Mouse (Mus musculus): Measurements from ENCODE around the gene Pnp2.
"Not testable (repeated sequence)": the region's sequence is repeated elsewhere in the genome, so short reads cannot be mapped to it uniquely, and the experiment has no call there.

Pnp2 gene

DNA sequence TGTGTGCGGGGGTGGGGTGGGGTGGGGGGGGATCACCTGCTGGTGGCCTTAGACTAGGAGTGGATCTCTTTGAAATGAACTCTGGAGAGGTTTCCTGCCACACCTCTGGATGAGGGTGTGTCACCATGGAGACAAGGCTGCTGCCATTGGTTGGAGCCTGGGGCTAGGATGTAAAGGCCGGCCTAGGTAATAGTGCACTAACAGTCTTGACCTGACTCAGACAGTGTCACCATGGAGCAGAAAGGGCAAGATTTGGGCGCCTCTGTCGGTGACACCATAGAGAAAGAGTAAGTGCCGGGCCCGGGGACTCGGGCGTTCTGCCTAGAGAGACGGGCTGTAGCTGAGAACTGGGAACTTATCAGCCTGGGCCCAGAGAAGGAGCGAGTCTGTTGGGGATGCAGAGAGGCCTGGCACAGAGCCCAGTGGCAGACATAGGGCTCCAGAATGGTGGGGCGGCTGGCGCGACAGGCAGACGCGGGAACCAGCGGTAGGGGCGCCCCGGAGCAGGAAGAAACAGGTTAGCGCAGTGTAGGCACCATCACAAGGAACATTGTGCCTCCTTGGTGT, at the start of gene Pnp2:
Pnp2 (plus strand) TSS at position 51 of the 567 bp plus-strand sequence.
- peak; percentile 23 for DNase-seq (ENCODE audit: low spot score)

DNA sequence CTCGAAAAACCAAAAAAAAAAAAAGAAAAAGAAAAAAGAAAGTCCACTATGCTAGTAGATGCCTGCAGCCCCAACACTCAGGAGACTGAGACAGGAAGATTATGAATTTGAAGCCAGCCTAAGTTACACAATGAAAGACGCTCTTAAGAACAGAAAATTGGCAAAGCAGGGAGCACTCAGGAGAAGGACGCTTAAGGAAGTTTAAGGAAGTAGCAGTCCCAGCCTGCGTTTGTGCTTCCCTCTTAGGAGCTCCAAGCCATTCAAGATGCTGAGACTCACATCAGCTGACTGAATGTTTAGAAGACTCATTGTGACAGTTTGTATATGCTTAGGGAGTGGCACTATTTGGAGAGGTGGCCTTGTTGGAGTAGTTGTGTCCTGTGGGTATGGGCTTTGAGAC, 47.7 kb upstream of the Pnp2 start:
- no peak for DNase-seq (ENCODE audit: low spot score)

DNA sequence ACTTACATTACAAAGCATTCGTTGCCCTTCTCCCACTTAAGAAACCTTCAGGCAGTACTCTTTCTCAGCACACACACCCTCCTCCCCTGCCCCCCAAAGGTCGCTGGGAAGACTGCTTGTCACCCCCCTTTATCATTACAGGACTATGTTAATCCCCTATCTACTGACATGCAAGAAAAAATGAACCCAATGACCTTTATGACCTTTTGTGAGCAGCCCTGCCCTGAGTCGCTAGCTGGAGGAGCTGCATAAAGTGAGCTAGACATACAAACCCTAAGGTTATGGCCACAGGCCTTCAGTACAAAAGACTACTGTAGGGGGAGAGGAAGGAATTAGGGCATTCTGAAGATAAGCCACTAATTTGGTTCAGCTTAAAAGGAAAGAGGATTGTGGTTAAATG, 44.4 kb upstream of the Pnp2 start:
- no peak for DNase-seq (ENCODE audit: low spot score)

DNA sequence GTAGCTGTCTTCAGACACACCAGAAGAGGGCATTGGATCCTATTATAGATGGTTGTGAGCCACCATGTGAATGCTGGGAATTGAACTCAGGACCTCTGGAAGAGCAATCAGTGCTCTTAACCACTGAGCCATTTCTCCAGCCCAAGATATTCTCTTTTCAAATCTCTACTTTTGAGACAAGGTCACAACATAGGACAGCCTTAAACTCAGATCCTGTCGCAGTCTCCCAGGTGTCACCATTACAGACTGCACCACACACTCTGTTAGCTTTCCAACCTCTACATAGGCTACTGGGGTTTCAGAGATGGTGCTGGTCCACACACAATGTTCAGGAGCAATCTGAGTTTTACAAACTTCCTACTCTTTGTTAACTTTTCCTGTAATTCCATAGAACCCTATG, 32.4 kb upstream of the Pnp2 start:
- DNase-seq (ENCODE audit: low spot score) = not testable (repeated sequence)

DNA sequence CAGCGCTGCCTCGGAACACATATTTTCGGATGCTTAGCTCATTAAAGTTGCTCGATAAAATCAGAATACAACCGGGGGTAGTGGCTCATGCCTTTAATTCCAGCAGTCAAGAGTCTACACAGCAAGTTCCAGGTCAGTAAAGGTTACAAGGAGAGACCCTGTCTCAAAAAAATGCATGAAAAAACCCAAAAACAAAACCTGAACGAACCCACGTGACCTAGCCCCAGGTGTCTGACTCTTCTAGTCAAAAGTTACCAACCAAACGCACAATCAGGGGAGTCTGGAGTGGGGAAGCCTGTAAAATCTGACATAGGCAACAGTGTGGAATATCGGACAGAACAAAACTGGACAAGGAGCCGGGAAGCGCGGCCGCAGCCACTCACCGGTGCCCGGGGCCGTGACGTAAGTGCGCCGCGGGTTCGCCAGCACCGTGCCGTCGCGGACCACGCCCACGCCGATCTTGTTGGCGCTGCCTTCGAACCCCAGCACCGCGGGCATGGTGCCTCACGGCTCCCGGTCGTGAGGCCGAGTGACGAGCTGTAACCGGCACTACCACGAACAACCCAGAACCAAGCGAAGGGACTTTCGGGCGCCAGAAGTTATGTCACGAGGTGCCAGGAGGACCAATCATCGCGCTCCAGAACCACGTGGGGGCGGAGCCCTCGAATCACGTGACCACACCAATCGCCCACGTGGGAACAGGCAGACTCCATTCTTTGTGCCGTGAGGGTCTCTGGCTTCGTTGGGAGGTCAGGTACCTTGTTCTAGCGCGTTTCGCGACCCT, 31.3 kb upstream of the Pnp2 start, which contains the start of the genes Osgep and Apex1:
Osgep (minus strand) TSS at position 613 of the 784 bp plus-strand sequence.
Apex1 (plus strand) TSS at position 688 of the 784 bp plus-strand sequence.
- DNase-seq (ENCODE audit: low spot score) = peak; percentile 92

DNA sequence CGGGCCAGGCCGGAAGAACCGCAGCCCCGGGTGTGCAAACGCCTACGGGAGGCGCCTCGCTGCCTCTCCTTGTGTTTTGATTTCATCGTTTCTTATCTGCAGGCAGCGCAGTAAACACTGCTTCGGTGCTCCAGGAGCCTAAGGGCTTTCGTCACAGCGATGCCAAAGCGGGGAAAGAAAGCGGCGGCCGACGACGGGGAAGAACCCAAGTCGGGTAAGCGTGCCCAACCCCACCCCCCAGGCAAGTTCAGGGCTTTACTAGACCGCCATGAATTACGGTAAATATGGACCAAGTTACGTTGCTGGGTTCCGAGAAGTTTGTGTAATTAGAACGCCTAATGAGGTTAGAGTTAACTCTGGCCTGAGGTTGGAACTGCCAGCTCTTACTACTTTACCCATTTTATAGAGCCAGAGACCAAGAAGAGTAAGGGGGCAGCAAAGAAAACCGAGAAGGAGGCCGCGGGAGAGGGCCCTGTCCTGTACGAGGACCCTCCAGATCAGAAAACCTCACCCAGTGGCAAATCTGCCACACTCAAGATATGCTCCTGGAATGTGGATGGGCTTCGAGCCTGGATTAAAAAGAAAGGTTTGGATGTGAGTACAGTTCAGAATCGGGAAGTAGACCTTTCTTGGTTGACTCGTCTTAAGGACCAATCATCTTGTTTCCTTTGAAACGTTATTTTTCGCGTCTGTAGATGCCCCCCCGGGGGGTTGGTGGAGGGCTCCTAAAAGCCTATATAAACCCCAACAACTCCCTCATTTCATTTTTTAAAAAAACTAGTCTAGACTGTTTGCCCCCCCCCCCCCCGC, 30.5 kb upstream of the Pnp2 start:
- no peak for DNase-seq (ENCODE audit: low spot score)

DNA sequence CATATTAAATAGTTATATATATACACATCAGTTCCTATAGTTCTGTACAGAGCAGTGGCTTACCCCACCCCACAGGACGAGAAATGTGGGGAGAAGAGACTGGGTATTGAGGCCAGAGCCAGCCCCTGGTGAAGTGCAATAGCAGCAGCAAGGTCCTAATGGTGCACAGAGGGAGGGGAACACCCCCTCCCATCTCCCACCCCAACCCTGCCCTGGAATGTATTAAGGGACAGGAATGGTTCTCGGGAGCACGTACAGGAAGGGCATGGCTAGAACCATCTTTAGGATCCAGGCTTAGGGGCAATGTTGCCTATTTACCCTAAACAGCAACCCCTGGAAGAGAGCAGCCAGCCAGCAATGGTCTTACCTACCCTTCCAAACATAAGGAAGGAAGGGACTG, 28.4 kb upstream of the Pnp2 start:
- DNase-seq (ENCODE audit: low spot score) = no peak

DNA sequence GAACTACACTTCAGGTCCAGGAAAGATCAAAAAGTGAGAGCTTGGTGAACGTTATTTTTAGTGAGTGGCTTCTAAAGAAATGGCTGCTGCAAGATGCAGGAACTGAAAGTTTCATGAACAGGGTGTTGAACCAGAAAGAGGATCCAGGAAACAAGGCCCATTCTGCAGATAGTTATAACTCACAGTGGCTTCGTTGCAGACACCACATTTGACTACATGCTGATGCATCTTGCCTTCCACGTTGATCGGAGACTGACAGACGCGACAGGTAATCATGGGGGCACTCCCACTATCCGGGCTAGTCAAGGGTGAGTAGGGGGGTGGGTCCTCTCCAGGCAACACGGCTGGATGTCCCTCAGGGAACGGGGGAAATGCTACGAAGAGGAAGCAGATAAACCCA, 25.8 kb upstream of the Pnp2 start:
- no peak for DNase-seq (ENCODE audit: low spot score)

DNA sequence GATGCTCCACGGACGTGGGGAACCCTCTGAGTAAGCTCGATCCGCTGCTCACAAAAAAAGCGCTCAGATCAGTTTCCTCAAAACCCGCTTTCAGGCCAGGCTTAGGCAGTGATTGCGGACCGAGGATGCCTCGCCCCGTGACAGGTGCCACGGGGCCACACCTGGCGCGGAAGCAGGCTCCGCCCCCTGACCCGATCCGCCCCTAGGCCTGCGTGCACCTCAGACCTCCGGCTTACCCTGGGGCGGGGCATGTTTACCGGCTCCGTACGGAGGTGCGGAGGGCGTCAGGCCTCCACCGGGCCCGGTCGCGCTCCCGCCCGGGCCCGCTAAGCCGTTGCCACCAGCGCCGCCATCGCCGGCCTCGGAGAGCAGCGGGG, 25.4 kb upstream of the Pnp2 start:
- no peak for DNase-seq (ENCODE audit: low spot score)

DNA sequence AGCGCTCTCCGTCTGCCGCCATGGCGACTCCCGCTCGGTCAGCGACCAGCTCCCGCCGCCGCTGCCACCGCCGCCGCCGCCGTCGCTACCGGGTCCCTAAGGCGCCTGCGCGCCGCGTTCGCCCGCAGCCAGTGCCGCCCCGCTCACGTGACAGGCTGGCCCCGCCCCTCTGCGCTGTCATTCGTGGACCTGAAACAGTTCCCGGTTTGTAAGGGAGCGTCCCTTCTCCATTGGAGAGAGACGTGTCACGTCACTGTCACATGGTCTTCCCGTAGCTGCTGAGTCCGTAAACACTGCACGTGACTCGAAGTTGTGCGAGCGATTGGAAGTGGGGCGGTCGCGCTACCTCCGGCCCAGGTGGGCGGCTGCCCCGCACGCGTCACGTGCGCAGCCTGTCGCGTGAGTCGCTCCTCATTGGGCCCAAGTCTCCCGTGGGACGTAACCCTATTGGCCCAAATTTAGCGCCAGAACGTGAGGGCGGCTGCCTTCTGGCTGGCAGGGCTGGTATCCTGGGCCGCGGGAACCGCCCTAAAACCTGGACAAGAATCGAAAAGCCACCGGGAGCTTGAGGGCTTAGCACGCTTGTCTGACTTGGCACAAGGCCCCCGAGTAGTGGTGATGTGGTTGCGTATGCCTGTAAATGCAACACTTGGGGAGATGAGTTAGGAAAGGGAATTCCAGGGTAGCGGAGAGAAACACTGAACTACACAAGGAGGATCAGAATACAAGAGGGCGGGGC, 24.9 kb upstream of the Pnp2 start, which contains the start of the genes Pip4p1 and Pnp:
Pip4p1 (minus strand) TSS at position 103 of the 739 bp plus-strand sequence.
Pnp (plus strand) TSS at position 329 of the 739 bp plus-strand sequence.
- DNase-seq (ENCODE audit: low spot score) = peak; percentile 99

DNA sequence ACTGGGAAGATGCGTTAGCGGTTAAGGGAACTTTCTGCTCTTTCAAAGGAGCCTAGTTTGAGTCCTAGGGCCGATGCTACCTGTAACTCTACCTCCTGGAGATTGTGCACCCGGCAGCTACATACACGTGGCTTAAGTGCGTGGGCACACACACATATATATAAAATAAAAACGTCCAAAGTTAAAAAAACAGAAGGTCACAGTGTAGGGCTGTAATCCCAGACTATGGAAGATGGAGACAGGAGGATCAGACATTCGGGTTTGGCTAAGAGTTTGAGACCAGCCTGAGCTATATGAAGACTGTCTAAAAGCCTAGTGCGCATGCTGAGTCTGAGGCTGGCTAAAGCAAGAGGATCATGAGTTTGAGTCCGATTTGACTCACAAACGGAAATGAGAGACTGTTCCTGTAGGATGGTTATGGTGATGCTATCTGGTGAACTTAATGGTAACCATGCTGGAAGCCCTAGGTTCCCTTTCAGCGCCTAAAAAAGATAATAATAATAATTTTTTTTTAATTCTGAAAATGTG, 24.2 kb upstream of the Pnp2 start:
- no peak for DNase-seq (ENCODE audit: low spot score)

DNA sequence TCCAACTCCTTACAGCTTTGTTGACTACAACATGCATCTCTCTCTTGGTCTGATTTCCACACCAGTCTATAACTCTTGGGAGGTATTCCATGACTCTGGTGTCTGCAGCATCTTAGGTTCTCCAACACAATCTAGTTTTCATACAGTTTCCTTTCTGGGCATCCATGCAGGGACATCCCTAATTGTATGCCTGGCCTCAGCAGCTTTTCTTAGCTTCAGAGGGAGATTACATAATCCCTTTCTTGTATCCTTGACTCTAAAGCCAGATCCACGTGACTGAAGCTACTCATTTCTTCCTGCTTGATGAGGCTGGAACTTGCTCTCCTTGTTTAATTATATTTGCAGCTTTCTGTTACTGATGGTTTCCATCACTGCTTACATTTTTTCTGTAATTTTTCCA, 19.1 kb upstream of the Pnp2 start:
- no peak for DNase-seq (ENCODE audit: low spot score)

DNA sequence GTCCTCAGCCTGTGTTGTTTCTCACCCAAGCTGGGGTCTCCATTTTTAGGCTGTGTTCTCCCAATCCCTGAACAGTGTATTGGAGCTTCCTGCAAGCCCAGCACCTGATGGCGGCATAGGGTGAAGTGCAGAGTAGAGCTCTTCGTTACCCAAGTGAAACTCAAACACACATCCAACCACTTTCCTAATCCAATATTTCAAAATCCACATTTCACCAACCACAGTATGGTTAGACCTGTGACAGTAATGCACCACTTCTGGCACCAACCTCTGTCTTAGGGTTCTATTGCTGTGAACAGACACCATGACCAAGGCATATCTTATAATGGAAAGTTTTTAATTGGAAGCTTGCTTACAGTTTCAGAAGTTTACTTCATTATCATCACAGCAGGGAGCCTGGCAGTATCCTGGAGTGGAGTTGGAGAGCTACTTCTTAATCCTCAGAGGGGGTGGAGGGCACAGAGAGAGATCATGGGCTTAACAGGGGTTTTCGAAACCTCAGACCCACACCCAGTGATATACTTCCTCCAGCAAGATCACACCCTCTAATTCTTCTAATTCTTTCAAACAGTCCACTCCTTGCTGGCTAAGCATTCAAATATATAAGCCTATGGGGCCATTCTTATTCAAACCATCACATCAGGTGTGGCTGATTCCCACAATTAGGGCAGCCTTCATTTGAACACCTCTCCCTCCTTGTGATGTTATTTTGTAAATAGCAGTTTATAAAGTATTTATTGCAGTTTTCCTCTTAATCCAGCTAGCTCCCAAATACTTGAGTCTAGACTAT, 17.5 kb upstream of the Pnp2 start:
- no peak for DNase-seq (ENCODE audit: low spot score)

DNA sequence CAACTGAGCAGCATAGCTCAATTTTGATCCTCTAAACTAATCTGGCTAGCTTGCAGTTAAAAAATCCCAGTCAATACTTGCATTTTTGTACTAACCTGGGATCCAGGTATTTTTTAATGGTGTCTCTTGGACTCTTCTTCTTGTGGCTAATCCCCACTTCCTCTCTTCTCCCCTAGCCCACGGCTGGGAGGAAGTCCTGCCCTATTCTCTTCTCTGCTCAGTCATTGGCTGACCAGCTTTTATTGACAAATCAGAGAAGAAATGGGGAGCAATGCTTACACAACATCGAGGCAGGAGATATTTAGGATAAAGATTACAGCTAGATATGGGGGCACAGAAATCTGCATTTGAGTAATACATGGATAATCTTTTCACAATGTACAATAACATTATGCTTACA, 16.9 kb upstream of the Pnp2 start:
- DNase-seq (ENCODE audit: low spot score) = no peak

DNA sequence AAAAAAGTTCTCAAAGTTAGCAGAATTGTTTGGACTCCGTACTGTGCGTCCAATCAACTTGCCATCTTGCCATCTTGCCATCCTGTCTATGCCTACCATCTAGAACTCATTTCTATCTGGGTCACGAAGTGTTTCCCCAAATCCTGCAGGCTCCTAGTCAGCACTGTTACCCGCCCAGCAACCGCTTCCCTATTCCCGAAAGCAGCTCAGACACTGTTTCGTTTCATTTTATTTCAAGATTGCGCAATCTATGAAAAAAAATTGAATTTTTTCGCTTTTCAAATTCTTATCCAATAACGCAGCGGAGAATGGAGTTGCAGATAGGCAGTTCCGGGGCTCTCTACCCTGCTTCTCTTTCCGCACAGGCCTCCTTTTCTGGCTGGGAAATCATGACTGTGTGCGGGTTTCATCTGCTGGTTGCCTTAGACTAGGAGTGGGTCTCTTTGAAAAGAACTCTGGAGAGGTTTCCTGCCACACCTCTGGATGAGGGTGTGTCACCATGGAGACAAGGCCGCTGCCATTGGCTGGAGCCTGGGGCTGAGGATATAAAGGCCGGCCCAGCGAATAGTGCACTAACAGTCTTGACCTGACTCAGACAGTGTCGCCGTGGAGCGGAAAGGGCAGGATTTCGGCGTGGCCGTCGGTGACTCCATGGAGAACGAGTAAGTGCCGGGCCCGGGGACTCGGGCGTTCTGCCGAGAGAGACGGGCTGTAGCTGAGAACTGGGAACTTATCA, 11.7 kb upstream of the Pnp2 start, which contains the start of gene Gm49342:
Gm49342 (plus strand) TSS at position 586 of the 736 bp plus-strand sequence.
- DNase-seq (ENCODE audit: low spot score) = peak; percentile 93

DNA sequence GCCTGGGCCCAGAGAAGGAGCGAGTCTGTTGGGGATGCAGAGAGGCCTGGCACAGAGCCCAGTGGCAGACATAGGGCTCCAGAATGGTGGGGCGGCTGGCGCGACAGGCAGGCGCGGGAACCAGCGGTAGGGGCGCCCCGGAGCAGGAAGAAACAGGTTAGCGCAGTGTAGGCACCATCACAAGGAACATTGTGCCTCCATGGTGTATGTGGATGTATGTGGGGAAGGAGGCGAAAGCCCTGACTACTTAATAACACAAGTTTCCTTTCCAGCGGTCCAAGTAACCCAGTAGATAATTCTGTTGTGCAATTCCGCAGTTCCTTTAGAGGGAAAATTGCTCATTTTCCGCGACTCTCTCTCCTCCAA, 11.1 kb upstream of the Pnp2 start:
- DNase-seq (ENCODE audit: low spot score) = not testable (repeated sequence)

DNA sequence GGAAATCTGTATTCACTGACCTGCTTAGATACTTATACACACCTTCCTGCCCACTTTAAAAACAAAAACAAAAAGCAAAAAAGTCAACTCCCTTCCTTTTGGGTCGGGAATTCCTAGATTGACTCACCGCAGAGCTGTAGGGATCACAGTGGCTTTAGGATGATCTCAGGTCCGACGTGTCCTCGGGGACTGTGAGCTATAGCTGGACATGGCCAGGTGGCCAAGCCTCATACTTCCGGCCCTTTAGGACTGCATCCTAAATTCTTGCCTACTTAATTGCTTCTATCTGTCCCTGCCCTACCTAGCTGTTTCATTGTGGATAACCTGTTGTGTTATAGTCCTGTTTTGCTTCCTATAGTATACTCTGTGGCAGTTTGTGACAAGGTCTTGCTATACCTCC, 10.7 kb upstream of the Pnp2 start:
- DNase-seq (ENCODE audit: low spot score) = not testable (repeated sequence)

DNA sequence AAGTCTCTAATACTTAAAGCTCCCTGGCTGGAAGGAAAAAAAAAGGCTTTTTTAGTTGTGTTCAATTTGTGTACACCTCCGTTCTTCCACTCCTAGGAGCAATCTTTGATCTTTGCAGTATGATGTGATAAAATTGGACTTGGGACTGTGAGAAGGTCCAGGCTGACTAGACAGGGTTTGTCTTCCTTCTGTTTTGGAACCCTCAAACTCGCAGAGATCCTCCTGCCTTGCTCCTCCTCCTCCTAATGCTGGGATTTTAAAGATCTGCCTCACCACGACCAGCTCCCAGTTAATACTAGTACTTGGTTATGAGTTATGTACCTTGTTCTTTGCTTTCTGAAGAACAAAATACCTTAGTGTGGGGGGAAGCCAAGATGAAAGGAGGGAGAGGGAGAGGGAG, 10.3 kb upstream of the Pnp2 start:
- DNase-seq (ENCODE audit: low spot score) = not testable (repeated sequence)

DNA sequence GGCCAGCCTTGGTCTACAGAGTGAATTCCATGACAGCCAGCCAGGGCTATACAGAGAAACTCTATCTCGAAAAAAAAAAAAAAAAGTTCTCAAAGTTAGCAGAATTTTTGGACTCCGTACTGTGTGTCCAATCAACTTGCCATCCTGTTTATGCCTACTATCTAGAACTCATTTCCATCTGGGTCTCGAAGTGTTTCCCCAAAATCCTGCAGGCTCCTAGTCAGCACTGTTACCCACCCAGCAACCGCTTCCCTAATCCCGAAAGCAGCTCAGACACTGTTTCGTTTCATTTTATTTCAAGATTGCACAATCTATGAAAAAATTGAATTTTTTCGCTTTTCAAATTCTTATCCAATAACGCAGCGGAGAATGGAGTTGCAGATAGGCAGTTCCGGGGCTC, 305 bp upstream of the Pnp2 start:
- no peak for DNase-seq (ENCODE audit: low spot score)

DNA sequence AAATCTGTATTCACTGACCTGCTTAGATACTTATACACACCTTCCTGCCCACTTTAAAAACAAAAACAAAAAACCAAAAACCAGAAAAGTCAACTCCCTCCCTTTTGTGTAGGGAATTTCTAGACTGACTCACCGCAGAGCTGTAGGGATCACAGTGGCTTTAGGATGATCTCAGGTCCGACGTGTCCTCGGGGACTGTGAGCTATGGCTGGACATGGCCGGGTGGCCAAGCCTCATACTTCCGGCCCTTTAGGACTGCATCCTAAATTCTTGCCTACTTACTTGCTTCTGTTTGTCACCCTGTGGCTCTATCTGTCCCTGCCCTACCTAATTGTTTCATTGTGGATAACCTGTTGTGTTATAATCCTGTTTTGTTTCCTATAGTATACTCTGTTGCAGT, 932 bp downstream of the Pnp2 start:
- not testable (repeated sequence) for DNase-seq (ENCODE audit: low spot score)

Data from ovary, adult 18-20 months (tissue).